Mouse (Mus musculus): ENCODE data around the gene Cdsn. TPM values are rescaled to one million over a fixed set of nuclear protein-coding genes. Genes with fewer than 3 reads are reported as not detected.

The Cdsn gene
- polyA plus RNA-seq, 1 experiment: not detected

DNA sequence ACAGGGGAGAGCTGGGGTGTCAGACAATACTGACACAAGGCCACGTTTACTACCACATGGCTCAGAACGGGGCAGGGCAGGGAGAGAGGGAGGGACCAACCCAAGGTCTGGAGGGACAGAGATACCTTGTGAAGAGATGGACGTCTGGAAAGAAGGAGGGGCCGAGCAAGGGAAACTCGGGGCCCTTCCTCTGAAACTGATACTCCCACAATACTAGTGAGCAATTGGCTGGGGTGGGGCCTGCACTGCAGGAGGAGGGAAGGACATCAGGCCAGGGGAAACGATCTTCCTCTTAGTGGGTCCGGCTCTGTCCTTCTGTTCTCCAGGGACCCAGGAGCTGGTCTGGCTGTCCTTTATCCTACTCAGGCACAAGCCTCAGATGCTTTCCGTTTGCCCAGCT lies 1.1 kb upstream of the Cdsn start:
- TF ChIP-seq POLR2A (IDR thresholded peaks at IDR 0.05; ENCODE audit: borderline replicate concordance, control insufficient read depth, low read depth, low read length) (no peak), CTCF (IDR thresholded peaks at IDR 0.05; ENCODE audit: control insufficient read depth, insufficient read depth, low read length) (no peak)
- H3K4me3 ChIP-seq (replicated peaks; ENCODE audit: control insufficient read depth, low read depth, low read length): no peak overlapping the region
- 55% methylated on average over 8 of the region's 8 CpGs for WGBS
- no peaks in the 10 kb centered on the region for H3K4me1 ChIP-seq (ENCODE audit: control insufficient read depth, insufficient read depth, low read length)
- no peak overlapping the region for H3K27ac ChIP-seq (ENCODE audit: control insufficient read depth, insufficient read depth, low read depth, low read length, poor library complexity)

DNA sequence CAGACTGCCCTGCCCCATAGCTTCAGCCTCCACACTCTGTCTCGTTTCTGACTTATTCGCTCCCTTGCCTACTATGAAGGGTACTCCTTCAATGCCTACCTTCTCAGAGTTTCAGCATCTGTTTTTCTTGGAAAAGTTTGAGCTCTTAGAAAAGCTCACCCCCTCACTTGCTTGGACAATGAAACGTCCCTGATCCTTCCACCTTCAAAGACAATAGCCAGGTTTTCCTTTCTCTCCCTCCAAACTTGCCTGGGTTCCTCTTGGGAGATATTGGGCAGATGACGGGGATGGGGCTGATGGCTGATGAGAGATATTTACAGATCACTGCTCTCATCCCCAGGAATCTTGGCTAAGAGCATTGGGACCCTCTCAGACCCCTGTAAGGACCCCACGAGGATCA lies 2.4 kb downstream of the Cdsn start:
- TF ChIP-seq CTCF (IDR thresholded peaks at IDR 0.05; ENCODE audit: control insufficient read depth, insufficient read depth, low read length) (no peak), POLR2A (IDR thresholded peaks at IDR 0.05; ENCODE audit: borderline replicate concordance, control insufficient read depth, low read depth, low read length) (no peak)
- Histone ChIP-seq H3K4me3 (replicated peaks; ENCODE audit: control insufficient read depth, low read depth, low read length) (no peak overlapping the region), H3K27ac (ENCODE audit: control insufficient read depth, insufficient read depth, low read depth, low read length, poor library complexity) (no peak overlapping the region), H3K4me1 (ENCODE audit: control insufficient read depth, insufficient read depth, low read length) (no peaks in the 10 kb centered on the region)
- 73% methylated on average over 5 of the region's 5 CpGs for WGBS

DNA sequence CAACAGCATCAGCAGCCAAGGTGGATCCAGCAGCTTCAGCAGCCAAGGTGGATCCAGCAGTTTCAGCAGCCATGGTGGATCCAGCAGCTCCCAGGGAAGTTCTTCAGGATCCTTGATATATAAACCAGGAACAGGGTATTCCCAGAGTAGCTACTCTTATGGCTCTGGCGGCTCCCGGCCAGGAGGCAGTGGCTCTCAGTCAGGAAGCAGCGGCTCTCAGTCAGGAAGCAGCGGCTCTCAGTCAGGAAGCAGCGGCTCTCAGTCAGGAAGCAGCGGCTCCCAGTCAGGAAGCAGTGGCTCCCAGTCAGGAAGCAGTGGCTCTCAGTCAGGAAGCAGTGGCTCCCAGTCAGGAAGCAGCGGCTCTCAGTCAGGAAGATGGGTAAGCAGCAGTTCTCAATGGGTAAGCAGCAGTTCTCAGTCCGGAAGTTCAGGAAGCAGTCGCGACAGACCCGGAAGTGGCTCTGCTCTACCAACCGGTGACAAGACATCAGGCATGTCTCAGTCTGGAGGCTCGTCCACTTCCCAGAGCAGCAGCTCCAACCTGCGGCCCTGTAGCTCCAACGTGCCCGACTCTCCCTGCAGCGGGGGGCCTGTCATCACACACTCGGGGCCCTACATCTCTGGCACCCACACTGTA lies 3.0 kb downstream of the Cdsn start:
- no peaks in the 10 kb centered on the region for H3K4me1 ChIP-seq (ENCODE audit: control insufficient read depth, insufficient read depth, low read length)
- 82% methylated on average over 18 of the region's 18 CpGs for WGBS
- H3K27ac ChIP-seq (ENCODE audit: control insufficient read depth, insufficient read depth, low read depth, low read length, poor library complexity): no peak overlapping the region
- TF ChIP-seq CTCF (IDR thresholded peaks at IDR 0.05; ENCODE audit: control insufficient read depth, insufficient read depth, low read length): no peak
- no peak overlapping the region for H3K4me3 ChIP-seq (replicated peaks; ENCODE audit: control insufficient read depth, low read depth, low read length)

DNA sequence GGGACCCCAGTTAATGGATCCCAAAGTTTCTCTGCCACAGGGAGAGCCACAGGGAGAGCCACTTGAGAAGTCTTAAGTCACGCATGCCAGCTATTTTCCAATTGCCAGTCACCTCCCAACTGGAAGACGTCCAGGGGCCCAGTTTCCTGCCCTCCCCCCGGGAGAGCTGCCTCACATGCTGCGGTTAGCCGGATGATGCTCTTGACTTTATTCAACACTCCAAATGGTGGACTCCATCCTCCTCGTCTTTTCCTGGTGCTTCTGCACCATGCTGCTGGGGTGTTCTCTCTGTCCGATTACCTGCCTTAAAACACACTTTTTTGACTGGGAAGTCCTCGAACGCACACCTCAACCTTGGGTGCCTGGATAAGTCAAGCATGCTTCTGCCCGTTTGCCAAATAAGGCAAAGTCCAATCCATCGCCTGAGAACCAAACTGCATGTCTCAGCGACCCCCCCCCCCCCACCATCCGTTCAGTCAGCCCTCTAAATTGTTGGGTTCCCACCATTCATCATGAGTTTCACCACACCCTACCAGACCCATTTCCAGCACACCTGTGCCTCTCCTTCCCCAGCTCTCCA lies 4.3 kb downstream of the Cdsn start:
- TF ChIP-seq POLR2A (IDR thresholded peaks at IDR 0.05; ENCODE audit: borderline replicate concordance, control insufficient read depth, low read depth, low read length) (no peak), CTCF (IDR thresholded peaks at IDR 0.05; ENCODE audit: control insufficient read depth, insufficient read depth, low read length) (no peak)
- H3K27ac ChIP-seq (ENCODE audit: control insufficient read depth, insufficient read depth, low read depth, low read length, poor library complexity): no peak overlapping the region
- 85% methylated on average over 13 of the region's 13 CpGs for WGBS
- H3K4me3 ChIP-seq (replicated peaks; ENCODE audit: control insufficient read depth, low read depth, low read length): no peak overlapping the region
- H3K4me1 ChIP-seq (ENCODE audit: control insufficient read depth, insufficient read depth, low read length): no peaks in the 10 kb centered on the region

DNA sequence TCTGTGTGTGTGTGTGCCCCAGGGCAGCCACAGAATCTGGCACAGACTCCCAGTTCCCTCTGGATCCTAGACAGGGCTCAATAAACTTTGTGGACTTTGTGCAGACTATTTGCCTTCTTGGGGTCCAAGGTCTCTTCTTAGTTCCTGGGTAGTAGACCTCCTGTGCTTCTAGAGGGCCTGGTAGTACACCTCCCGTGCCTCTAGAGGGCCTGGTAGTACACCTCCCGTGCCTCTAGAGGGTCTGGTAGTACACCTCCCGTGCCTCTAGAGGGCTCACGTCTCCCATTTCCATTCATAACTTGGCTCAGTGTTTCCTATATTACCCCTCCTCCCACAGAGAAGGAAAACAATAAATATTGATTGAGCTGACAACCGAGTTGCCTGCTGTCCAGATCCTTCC lies 4.9 kb downstream of the Cdsn start:
- Histone ChIP-seq H3K4me3 (replicated peaks; ENCODE audit: control insufficient read depth, low read depth, low read length) (no peak overlapping the region), H3K4me1 (ENCODE audit: control insufficient read depth, insufficient read depth, low read length) (no peaks in the 10 kb centered on the region), H3K27ac (ENCODE audit: control insufficient read depth, insufficient read depth, low read depth, low read length, poor library complexity) (no peak overlapping the region)
- 21% methylated on average over 5 of the region's 5 CpGs for WGBS
- peak; percentile 67 for TF ChIP-seq CTCF (IDR thresholded peaks at IDR 0.05; ENCODE audit: control insufficient read depth, insufficient read depth, low read length)
- TF ChIP-seq POLR2A (IDR thresholded peaks at IDR 0.05; ENCODE audit: borderline replicate concordance, control insufficient read depth, low read depth, low read length): no peak

DNA sequence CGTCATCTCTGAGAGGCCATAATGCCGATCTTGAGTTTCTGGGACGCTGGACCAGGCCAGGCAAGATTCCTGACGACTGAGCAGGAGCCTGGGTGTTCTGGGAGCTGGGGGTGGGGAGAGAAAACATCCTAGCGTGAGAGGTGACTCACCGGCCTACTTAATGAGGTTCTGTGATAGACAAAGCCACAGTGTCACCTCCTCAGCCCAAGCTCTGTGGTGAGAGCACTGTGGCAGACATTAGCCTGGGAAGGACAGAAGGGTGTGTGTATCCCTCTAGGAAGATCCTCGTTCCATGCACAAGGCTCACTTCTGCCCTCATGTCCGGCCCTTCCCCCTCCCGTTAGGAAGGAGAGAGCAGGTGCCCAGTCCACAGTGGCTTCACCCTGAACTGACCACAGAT lies 5.4 kb downstream of the Cdsn start:
- no peaks in the 10 kb centered on the region for H3K4me1 ChIP-seq (ENCODE audit: control insufficient read depth, insufficient read depth, low read length)
- TF ChIP-seq POLR2A (IDR thresholded peaks at IDR 0.05; ENCODE audit: borderline replicate concordance, control insufficient read depth, low read depth, low read length): no peak
- TF ChIP-seq CTCF (IDR thresholded peaks at IDR 0.05; ENCODE audit: control insufficient read depth, insufficient read depth, low read length): no peak
- 72% methylated on average over 9 of the region's 9 CpGs for WGBS
- no peak overlapping the region for H3K4me3 ChIP-seq (replicated peaks; ENCODE audit: control insufficient read depth, low read depth, low read length)
- no peak overlapping the region for H3K27ac ChIP-seq (ENCODE audit: control insufficient read depth, insufficient read depth, low read depth, low read length, poor library complexity)

DNA sequence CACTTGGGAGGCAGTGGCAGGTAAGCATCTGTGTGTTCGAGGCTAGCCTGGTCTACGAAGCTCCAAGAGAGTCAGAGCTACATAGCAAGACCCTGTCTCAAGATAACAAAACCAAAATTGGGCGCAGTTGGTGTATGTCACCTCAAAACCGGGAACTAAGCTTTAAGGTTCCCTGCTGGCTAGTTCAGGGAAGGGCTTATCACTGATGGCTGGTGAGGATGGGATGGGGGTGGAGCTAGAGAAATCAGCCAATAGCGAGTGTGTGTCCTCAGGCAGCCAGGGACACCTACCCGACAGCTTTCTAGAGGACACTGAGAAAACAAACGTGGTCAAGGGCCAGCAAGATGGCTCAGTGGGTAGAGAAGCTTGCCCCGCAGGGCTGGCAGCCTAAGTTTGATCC lies 6.3 kb downstream of the Cdsn start:
- TF ChIP-seq POLR2A (IDR thresholded peaks at IDR 0.05; ENCODE audit: borderline replicate concordance, control insufficient read depth, low read depth, low read length) (no peak), CTCF (IDR thresholded peaks at IDR 0.05; ENCODE audit: control insufficient read depth, insufficient read depth, low read length) (no peak)
- H3K27ac ChIP-seq (ENCODE audit: control insufficient read depth, insufficient read depth, low read depth, low read length, poor library complexity): no peak overlapping the region
- WGBS: 55% methylated on average over 8 of the region's 8 CpGs

DNA sequence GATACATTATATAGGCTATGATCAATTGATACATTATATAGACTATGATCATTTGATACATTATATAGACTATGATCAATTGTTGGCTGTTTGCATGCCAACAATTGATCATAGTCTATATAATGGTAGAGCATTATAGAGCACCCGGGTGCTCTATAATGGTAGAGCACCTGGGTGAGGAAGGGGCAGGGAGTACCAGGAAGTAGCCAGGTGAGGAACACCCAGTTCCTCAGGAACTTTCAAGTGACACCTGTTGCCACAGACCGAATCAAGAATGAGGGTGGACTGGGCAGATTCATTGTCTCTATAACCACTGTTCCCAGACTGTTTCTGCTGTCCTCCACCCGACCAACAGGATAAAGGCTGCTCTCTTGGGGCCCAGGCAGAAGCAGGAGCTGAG lies 15.2 kb downstream of the Cdsn start, which contains the start of gene 2300002M23Rik:
TSS of gene 2300002M23Rik (plus strand) at position 301 of the 400 bp plus-strand sequence.
- WGBS: 51% methylated on average over 3 of the region's 3 CpGs
- H3K27ac ChIP-seq (ENCODE audit: control insufficient read depth, insufficient read depth, low read depth, low read length, poor library complexity): no peak within 1 kb of the TSS
- H3K4me3 ChIP-seq (replicated peaks; ENCODE audit: control insufficient read depth, low read depth, low read length): no peak within 1 kb of the TSS
- no peak for TF ChIP-seq CTCF (IDR thresholded peaks at IDR 0.05; ENCODE audit: control insufficient read depth, insufficient read depth, low read length)
- TF ChIP-seq POLR2A (IDR thresholded peaks at IDR 0.05; ENCODE audit: borderline replicate concordance, control insufficient read depth, low read depth, low read length): no peak
- H3K4me1 ChIP-seq (ENCODE audit: control insufficient read depth, insufficient read depth, low read length): no peaks in the 10 kb centered on the region

More for the DNA sequence above, 6.3 kb downstream of the Cdsn start:
- Histone ChIP-seq H3K4me1 (ENCODE audit: control insufficient read depth, insufficient read depth, low read length) (no peaks in the 10 kb centered on the region), H3K4me3 (replicated peaks; ENCODE audit: control insufficient read depth, low read depth, low read length) (no peak overlapping the region)
